Mouse (Mus musculus) layer of hippocampus, adult 18-20 months (tissue): ENCODE results near the gene Rhou. TPM values are rescaled to one million over a fixed set of nuclear protein-coding genes. Genes with fewer than 3 reads are reported as not detected.
"Not testable (repeated sequence)": the region's sequence is repeated elsewhere in the genome, so short reads cannot be mapped to it uniquely, and the experiment has no call there.

ENCODE experiments used
- DNase-seq, 2 experiments: peaks; one replicate each; pipeline ENCODE4 v3.0.0; 2022; ENCODE audit warnings: low spot score in 2 of 2
- long read RNA-seq: library from polyadenylated mRNA; stranded (forward); transcript quantifications from one replicate; pipeline ENCODE4 v2.0.0, GENCODE M21; 2021
- total RNA-seq, 2 experiments: library from RNA; stranded (reverse); gene quantifications; 2 replicates each; pipeline ENCODE4 v1.2.3; 2021

Rhou gene
- 10 to 100 TPM; 44.0 to 53.9 TPM for total RNA-seq
- long read RNA-seq, transcript Rhou-201 (3 exons, 3,371 nt) = major isoform, 57 of 59 reads
- long read RNA-seq, partial matches to known transcripts = 0 of 59 reads
- long read RNA-seq, other reads (novel, unspliced or antisense) = 2 of 59 reads

DNA sequence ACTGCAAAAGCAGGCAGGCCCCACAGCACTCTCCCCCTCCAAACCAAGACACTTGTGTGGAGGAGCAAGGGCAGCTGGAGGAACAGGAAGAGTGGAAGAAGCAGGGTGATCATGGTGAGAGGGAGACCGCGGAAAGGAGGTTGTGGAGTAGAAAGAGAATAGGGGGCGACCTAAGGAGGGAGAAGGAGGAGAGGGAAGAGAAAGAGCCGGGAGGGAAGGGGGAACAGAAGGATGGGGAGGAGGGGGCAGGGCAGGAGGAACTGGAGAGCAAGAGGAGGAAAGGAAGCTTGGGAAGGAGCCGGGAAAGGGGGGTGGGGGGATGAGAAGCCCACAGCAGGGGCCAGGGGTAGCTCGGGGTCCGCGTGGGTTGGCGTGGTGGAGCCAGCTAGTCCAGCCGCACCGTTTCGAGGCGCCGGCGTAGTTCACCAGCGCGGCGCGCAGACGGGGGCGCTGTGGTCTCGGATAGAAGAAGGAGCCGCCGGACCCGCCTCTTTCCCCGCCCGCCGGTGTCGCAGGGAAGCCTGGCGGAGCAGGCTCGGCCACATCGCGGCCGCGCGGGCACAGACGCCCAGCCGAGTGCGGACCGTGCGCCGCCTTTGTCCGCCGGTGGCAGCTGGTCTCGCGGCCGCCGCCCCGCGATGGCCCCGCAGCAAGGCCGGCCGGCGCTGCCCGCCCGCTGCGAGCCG is at the start of gene Rhou:
Gene Rhou (plus strand): TSS at position 622 of the 686 bp plus-strand sequence.
- DNase-seq = peak; percentile 87 to 96

DNA sequence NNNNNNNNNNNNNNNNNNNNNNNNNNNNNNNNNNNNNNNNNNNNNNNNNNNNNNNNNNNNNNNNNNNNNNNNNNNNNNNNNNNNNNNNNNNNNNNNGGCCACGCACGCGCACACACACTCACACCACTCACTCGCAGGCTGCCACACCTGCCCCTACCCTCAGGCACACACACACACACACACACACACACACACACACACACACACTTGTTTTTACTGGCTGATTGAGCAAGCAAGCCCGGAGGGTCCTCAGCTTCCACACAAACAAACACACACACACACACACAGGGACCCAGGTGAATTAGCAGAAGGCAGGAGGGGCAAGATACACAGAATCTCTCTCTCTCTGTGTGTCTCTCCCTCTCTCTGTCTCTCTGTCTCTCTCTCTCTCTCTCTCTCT is 41.1 kb upstream of the Rhou start:
- DNase-seq = not testable (repeated sequence)

DNA sequence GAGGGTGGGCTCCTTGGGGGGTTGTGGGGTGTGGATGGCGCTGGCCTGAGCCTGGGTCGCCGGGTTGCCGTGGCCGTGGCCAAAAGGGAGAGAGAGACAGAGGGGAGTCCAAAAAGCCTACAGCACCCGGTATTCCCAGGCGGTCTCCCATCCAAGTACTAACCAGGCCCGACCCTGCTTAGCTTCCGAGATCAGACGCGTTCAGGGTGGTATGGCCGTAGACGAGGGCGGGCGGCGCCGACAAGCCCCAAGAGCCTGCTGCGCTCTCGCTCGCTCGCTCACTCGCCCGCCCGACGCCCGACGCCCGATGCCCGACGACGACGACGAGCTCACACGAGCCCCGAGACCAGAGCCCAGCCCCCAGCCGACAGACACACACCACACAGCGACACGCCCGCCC is 30.2 kb upstream of the Rhou start:
- not testable (repeated sequence) for DNase-seq

- DNase-seq = no peak
Measured at GRCm38 (mm10) chr8:123624274-123624673, 29.5 kb upstream of the Rhou start.

- DNase-seq = no peak
Measured at GRCm38 (mm10) chr8:123624702-123625101, 29.0 kb upstream of the Rhou start.

- no peak for DNase-seq
Measured at GRCm38 (mm10) chr8:123625717-123626116, 28.0 kb upstream of the Rhou start.

DNA sequence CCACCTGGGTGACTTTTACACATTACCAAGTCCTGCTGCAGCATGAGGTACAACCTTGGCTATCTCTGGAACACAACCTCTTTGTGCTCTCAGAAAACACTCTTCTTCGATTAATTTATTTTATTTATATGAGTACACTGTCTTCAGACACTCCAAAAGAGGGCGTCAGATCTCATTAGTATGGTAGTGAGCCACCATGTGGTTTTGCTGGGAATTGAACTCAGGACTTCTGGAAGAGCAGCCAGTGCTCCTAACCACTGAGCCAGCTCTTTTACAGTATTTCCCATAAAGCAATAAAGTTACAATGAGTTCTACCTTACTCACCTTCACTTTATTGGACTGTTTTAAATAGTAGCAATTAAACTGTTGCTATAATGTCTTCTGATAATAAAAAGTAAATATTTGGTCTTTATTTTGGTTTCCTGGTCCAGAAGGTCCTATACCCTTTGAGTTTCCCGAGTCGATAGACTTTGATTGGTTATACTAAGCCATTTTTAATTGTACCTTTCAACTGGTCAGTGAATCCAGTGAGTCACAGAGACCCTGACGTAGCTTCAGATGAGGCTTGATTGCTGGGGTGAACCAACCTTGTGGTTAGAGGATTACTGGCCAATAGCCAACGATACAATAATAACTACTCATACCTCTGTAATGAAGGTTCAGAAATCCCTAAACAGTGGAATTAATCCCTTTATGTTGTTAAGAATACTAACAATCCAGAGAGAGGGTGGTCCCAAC is 26.1 kb upstream of the Rhou start:
- no peak for DNase-seq

DNA sequence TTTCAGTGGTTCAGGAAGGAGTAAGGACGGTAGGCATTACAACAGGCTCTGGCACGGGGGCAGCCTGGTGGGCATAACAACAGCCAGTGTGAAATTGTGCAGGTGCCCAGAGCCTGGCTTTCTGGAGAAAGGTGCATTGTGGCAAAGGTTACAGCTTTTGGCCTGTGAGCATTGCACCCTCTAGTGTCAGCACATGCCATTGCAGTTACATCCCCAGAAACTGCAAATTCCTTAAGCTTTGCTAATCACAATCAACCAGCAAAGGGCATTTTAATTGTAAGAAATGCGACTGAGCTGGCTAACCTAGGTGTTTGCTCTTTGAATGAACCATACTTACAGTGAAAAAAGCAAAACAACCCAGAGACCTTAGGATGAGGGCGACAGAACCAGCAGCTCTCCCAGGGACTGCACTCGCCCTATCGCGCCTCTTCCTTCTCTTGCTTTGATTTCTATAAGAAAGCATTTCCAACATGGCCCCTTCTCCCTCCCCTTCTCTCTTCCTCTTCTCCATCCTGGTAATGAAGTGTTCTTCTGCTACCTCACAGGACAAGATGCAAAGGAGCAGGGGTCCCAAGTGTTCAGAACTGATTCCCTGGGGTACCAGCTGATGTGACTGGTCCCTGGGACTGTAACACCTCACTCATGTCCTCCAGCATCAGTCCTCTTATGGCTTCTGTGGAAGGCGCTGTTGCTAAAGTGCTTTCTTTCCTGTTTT is 25.3 kb upstream of the Rhou start:
- peak in 1 of 2 experiments; percentile 68 for DNase-seq

- DNase-seq = peak; percentile 53 to 88
Measured at GRCm38 (mm10) chr8:123628968-123629755, 24.6 kb upstream of the Rhou start.

DNA sequence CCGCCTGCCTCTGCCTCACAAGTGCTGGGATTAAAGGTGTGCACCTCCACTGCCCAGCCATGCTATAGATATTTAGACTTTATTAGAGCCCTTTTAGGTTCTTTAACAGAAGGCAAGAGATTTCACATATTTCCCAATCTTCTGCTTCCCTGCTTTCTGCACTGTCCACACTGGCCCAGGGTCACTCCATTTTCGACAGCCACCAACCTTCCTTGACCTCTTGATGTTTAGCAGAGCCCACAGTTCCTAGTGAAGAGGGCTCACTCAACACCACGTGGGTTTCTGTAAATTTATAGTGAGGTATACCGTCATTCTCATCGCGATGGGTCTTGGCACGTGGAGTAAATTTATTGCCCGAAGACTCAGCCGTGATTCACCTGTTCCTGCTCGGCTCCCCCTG is 23.7 kb upstream of the Rhou start:
- no peak for DNase-seq

- DNase-seq = no peak
Measured at GRCm38 (mm10) chr8:123630841-123631251, 22.9 kb upstream of the Rhou start.

GRCm38 (mm10) chr8:123631746-123632145 is 22.0 kb upstream of the Rhou start:
- DNase-seq = not testable (repeated sequence)

GRCm38 (mm10) chr8:123632257-123632656 is 21.5 kb upstream of the Rhou start:
- no peak for DNase-seq

- no peak for DNase-seq
Measured at GRCm38 (mm10) chr8:123633801-123634200, 19.9 kb upstream of the Rhou start.

DNA sequence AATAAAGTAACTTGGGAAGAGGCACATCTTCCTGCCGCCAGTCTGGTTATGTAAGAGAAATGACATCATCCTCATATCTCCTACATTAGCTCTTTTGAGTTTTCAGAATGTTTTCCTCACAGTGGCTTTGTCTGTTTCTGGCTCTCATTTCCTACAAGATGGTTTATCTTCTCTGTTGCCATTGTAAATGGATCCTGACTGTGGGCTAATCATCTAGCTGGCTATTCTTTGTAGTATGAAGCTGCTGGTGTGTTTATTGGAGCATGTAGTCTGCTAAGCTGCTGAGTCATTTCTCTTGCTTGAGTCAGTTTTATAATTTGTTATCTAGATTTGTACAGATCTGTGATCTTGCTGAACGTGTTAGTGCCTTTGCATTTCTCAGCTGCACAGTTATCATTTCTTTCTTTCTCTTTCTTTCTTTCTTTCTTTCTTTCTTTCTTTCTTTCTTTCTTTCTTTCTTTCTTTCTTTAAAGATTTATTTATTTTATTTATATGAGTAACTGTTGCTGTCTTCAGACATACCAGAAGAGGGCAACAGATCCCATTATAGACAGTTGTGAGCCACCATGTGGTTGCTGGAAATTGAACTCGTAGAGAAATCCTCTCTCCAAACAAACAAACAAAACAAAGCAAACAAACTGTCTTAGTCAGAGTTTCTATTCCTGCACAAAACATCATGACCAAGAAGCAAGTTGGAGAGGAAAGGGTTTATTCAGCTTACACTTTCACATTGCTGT is 19.2 kb upstream of the Rhou start:
- peak in 1 of 2 experiments; percentile 56 for DNase-seq

DNA sequence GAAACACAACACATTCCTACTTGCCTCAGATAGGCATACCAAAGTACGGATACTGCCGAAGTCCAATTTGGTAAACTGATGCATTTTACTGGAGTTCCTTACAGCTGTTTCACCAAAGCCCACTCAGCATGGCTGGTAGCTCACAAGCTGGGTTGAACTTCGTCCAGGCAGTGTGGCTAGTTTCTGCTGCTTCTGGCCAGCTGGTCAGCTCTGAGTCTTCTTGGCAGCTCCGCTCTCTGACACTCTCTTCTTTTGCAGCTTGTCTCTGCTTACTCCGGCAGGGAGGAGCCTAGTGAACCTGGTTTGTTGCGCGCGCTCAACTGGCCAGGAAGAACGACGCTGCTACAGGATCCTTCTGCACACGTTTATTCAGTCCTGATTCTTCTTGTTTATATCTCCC is 18.1 kb upstream of the Rhou start:
- no peak for DNase-seq

DNA sequence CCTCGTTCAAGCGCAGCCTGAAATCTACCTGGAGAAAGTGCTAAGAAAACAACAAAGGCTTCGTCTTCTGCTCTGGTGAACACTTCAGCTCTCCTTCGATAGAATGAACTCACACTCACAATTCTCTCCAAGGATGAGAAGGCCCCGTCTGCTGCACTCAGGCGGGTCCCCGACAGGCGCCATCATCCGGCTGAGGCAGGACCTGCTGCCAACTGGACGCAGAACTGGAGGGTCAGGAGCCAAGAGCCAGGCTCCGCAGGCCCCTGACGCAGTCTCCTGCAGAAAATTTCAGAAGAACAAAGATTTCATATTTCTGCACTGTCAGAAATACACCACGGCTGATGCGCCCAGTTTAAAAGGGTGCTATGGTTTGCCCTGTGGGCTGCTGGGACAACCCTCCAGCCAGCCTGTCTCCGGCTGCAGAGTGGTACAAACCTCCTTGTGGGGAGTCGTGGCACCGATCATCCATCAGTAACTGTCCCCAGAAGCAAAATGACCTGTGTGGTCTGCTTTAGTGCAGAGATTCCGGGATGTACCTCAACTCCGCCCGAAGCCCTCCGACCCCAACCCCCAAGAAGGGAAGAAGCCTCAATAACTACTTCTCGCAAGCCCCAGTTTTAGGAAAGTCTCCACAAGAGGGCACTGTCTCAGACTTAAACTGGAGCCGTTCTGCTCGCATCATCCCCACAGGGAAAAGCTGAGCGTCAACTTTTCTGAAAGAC is 10.2 kb upstream of the Rhou start:
- DNase-seq = peak; percentile 33 to 82

GRCm38 (mm10) chr8:123645229-123645628 is 8.5 kb upstream of the Rhou start:
- DNase-seq = no peak
